Mouse (Mus musculus): ENCODE measurements around the gene Agfg1. TPM values are rescaled to one million over a fixed set of nuclear protein-coding genes. Genes with fewer than 3 reads are reported as not detected.

Gene Agfg1
- total RNA-seq, 1 experiment from 2014 or later = 33.8 TPM

- no peak for ATAC-seq (replicated peaks; ENCODE audit: low read depth, poor library complexity, severe bottlenecking)
Measured at GRCm38 (mm10) chr1:82821846-82822245, 17.4 kb upstream of the Agfg1 start.

- ATAC-seq (replicated peaks; ENCODE audit: low read depth, poor library complexity, severe bottlenecking) = no peak
Measured at GRCm38 (mm10) chr1:82824147-82824546, 15.1 kb upstream of the Agfg1 start.

GRCm38 (mm10) chr1:82825256-82825655, 14.0 kb upstream of the Agfg1 start:
- ATAC-seq (replicated peaks; ENCODE audit: low read depth, poor library complexity, severe bottlenecking) = no peak

GRCm38 (mm10) chr1:82825783-82826182, 13.5 kb upstream of the Agfg1 start:
- ATAC-seq (replicated peaks; ENCODE audit: low read depth, poor library complexity, severe bottlenecking) = no peak

- no peak for ATAC-seq (replicated peaks; ENCODE audit: low read depth, poor library complexity, severe bottlenecking)
Measured at GRCm38 (mm10) chr1:82826911-82827310, 12.4 kb upstream of the Agfg1 start.

GRCm38 (mm10) chr1:82830771-82831170, 8.5 kb upstream of the Agfg1 start:
- ATAC-seq (replicated peaks; ENCODE audit: low read depth, poor library complexity, severe bottlenecking) = no peak

GRCm38 (mm10) chr1:82831547-82832240, 7.6 kb upstream of the Agfg1 start:
- no peak for ATAC-seq (replicated peaks; ENCODE audit: low read depth, poor library complexity, severe bottlenecking)

GRCm38 (mm10) chr1:82832495-82833021, 6.7 kb upstream of the Agfg1 start:
- ATAC-seq (replicated peaks; ENCODE audit: low read depth, poor library complexity, severe bottlenecking) = no peak

GRCm38 (mm10) chr1:82833501-82833900, 5.8 kb upstream of the Agfg1 start:
- ATAC-seq (replicated peaks; ENCODE audit: low read depth, poor library complexity, severe bottlenecking) = no peak

- ATAC-seq (replicated peaks; ENCODE audit: low read depth, poor library complexity, severe bottlenecking) = no peak
Measured at GRCm38 (mm10) chr1:82834572-82834971, 4.7 kb upstream of the Agfg1 start.

- no peak for ATAC-seq (replicated peaks; ENCODE audit: low read depth, poor library complexity, severe bottlenecking)
Measured at GRCm38 (mm10) chr1:82836342-82837217, 2.7 kb upstream of the Agfg1 start.

GRCm38 (mm10) chr1:82837579-82837978, 1.7 kb upstream of the Agfg1 start:
- ATAC-seq (replicated peaks; ENCODE audit: low read depth, poor library complexity, severe bottlenecking) = no peak

- ATAC-seq (replicated peaks; ENCODE audit: low read depth, poor library complexity, severe bottlenecking) = no peak
Measured at GRCm38 (mm10) chr1:82838469-82839295, 601 bp upstream of the Agfg1 start.

GRCm38 (mm10) chr1:82839614-82840421, 535 bp downstream of the Agfg1 start:
- ATAC-seq (replicated peaks; ENCODE audit: low read depth, poor library complexity, severe bottlenecking) = peak; percentile 40

GRCm38 (mm10) chr1:82855729-82856128, 16.4 kb downstream of the Agfg1 start:
- peak; percentile 50; the same call in 1 of the 2 replicates for ATAC-seq (replicated peaks; ENCODE audit: low read depth, poor library complexity, severe bottlenecking)

GRCm38 (mm10) chr1:82858236-82858635, 19.0 kb downstream of the Agfg1 start:
- no peak for ATAC-seq (replicated peaks; ENCODE audit: low read depth, poor library complexity, severe bottlenecking)

GRCm38 (mm10) chr1:82860391-82860790, 21.1 kb downstream of the Agfg1 start:
- ATAC-seq (replicated peaks; ENCODE audit: low read depth, poor library complexity, severe bottlenecking) = no peak

GRCm38 (mm10) chr1:82870202-82870601, 30.9 kb downstream of the Agfg1 start:
- no peak for ATAC-seq (replicated peaks; ENCODE audit: low read depth, poor library complexity, severe bottlenecking)

GRCm38 (mm10) chr1:82879172-82879571, 39.9 kb downstream of the Agfg1 start:
- ATAC-seq (replicated peaks; ENCODE audit: low read depth, poor library complexity, severe bottlenecking) = no peak
